Mouse (Mus musculus): ENCODE measurements around the gene Nxf1. TPM values are rescaled to one million over a fixed set of nuclear protein-coding genes. Genes with fewer than 3 reads are reported as not detected.

Gene Nxf1
- polyA plus RNA-seq, 1 experiment from 2014 or later: 145 TPM

DNA sequence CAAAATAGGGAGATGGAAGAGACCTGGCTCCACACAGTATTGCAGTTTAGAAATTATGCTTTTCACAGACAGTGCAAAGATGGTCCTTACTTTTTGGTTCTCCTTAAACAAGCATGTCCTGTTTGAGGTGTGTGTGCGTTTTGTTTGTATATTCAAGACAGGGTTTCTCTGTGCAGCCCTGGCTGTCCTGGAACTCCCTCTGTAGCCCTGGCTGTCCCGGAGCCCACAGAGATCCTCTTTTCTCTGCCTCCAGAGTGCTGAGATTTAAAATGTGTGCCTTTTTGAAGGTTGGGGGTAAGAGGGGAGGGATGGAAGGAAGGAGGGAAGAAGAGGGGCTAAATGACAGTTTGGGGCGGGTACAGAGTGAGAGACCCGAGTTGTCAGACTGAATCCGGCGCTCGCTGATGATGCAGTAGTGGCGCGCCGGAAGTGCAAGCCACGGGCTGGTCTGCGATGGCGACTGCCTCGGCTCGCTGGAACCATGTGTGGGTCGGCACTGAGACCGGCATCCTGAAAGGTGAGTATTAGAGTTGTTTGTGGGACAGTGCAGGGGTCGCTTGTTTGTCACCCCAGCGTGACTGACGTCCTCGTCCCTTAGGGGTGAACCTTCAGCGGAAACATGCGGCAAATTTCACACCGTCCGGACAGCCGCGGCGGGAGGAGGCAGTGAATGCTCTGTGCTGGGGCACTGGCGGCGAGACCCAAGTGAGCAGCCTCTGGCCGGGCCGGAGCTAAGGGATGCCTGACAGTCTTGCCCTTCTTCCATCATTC, 21.3 kb upstream of the Nxf1 start, which contains the start of gene Wdr74:
TSS of gene Wdr74 (plus strand) at position 439 of the 771 bp plus-strand sequence.
- peak within 1 kb of the TSS; percentile 96 for H3K4me2 ChIP-seq (ENCODE audit: low read depth, low read length)
- H3K9ac ChIP-seq (ENCODE audit: low read length): peak within 1 kb of the TSS; percentile 88
- peak within 1 kb of the TSS; percentile 71 for H3K27ac ChIP-seq (ENCODE audit: low read length)
- peak; percentile 90 for ATAC-seq (replicated peaks; ENCODE audit: extremely low read depth, insufficient read depth, low FRiP score)
- H3K4me1 ChIP-seq (ENCODE audit: control insufficient read depth, insufficient read depth, low read length): peaks cover 10% of the 10 kb centered on the region
- H3K36me3 ChIP-seq (ENCODE audit: control insufficient read depth, insufficient read depth): peaks cover 26% of the 10 kb centered on the region
- WGBS: 0% methylated on average over 32 of the region's 32 CpGs
- H3K4me3 ChIP-seq (ENCODE audit: low read length): peak within 1 kb of the TSS; percentile 62
- no peaks in the 10 kb centered on the region for H3K9me3 ChIP-seq (replicated peaks; ENCODE audit: control insufficient read depth, low read length)
- no peaks in the 10 kb centered on the region for H3K27me3 ChIP-seq (ENCODE audit: control insufficient read depth, insufficient read depth, low read length)

DNA sequence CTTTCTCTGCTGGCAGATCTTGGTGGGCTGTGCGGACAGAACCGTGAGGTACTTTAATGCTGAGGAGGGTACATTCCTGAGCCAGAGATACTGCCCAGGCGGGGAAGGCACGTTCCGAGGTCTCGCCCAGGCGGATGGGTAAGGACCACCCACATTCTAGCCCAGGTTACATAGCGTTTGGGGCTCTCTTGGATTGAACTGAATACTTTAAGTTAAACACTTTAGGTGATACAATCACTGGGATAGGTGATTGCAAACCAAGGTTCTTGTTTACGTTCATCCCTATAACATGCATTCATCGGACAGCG, 20.8 kb upstream of the Nxf1 start:
- Histone ChIP-seq H3K36me3 (ENCODE audit: control insufficient read depth, insufficient read depth) (peaks cover 27% of the 10 kb centered on the region), H3K9ac (ENCODE audit: low read length) (peak overlapping the region; percentile 88), H3K4me2 (ENCODE audit: low read depth, low read length) (peak overlapping the region; percentile 96), H3K9me3 (replicated peaks; ENCODE audit: control insufficient read depth, low read length) (no peaks in the 10 kb centered on the region), H3K27me3 (ENCODE audit: control insufficient read depth, insufficient read depth, low read length) (no peaks in the 10 kb centered on the region), H3K4me1 (ENCODE audit: control insufficient read depth, insufficient read depth, low read length) (peaks cover 15% of the 10 kb centered on the region), H3K27ac (ENCODE audit: low read length) (no peak overlapping the region), H3K4me3 (ENCODE audit: low read length) (peak overlapping the region; percentile 62)
- 1% methylated on average over 11 of the region's 11 CpGs for WGBS
- ATAC-seq (replicated peaks; ENCODE audit: extremely low read depth, insufficient read depth, low FRiP score): peak; percentile 43

DNA sequence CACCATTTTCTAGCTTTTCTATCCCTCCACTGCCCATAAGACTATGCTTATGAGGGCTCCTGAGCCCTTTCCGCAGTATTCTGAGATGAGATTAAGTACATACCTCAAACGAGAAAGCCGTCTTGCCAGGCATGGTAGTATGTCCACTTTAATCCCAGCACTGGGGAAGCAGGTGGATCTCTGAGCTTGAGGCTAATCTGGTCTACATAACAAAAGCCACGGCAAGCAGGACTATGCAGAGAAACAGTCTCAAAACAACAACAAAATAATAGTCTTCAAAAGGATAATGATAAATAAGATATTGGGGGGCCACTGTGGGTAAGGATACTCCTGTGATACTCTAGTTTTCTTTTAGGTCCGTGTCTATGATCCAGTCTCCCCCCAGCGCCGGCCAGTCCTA, 18.0 kb upstream of the Nxf1 start:
- H3K36me3 ChIP-seq (ENCODE audit: control insufficient read depth, insufficient read depth): peaks cover 32% of the 10 kb centered on the region
- no peak for ATAC-seq (replicated peaks; ENCODE audit: extremely low read depth, insufficient read depth, low FRiP score)
- 90% methylated on average over 7 of the region's 7 CpGs for WGBS

DNA sequence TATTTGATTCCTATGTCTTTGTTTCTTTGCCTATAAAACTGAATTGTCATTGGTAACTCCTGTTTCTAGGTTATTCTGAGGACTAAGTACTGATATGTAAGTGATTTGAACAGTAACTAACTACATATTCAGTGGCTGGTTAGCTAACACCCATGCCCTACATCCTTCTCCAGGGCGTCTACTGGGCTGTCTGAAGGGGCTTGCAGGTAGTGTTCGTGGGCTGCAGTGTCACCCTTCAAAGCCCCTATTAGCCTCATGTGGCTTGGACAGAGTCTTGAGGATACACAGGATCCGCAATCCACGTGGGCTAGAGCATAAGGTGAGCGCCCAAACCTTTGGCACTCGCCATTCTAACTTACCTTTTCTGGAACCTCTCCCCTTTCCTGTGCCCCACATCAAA, 17.2 kb upstream of the Nxf1 start:
- no peak overlapping the region for H3K4me3 ChIP-seq (ENCODE audit: low read length)
- no peak for ATAC-seq (replicated peaks; ENCODE audit: extremely low read depth, insufficient read depth, low FRiP score)
- H3K36me3 ChIP-seq (ENCODE audit: control insufficient read depth, insufficient read depth): peaks cover 35% of the 10 kb centered on the region
- WGBS: 87% methylated on average over 6 of the region's 6 CpGs
- no peak overlapping the region for H3K27ac ChIP-seq (ENCODE audit: low read length)
- H3K4me1 ChIP-seq (ENCODE audit: control insufficient read depth, insufficient read depth, low read length): peaks cover 25% of the 10 kb centered on the region
- H3K27me3 ChIP-seq (ENCODE audit: control insufficient read depth, insufficient read depth, low read length): no peaks in the 10 kb centered on the region
- no peak overlapping the region for H3K9ac ChIP-seq (ENCODE audit: low read length)
- no peak overlapping the region for H3K4me2 ChIP-seq (ENCODE audit: low read depth, low read length)
- no peaks in the 10 kb centered on the region for H3K9me3 ChIP-seq (replicated peaks; ENCODE audit: control insufficient read depth, low read length)

More for the DNA sequence above, 18.0 kb upstream of the Nxf1 start:
- H3K4me2 ChIP-seq (ENCODE audit: low read depth, low read length): no peak overlapping the region
- peaks cover 25% of the 10 kb centered on the region for H3K4me1 ChIP-seq (ENCODE audit: control insufficient read depth, insufficient read depth, low read length)
- no peak overlapping the region for H3K27ac ChIP-seq (ENCODE audit: low read length)
- H3K4me3 ChIP-seq (ENCODE audit: low read length): no peak overlapping the region
- H3K9ac ChIP-seq (ENCODE audit: low read length): no peak overlapping the region
- H3K27me3 ChIP-seq (ENCODE audit: control insufficient read depth, insufficient read depth, low read length): no peaks in the 10 kb centered on the region
- no peaks in the 10 kb centered on the region for H3K9me3 ChIP-seq (replicated peaks; ENCODE audit: control insufficient read depth, low read length)

DNA sequence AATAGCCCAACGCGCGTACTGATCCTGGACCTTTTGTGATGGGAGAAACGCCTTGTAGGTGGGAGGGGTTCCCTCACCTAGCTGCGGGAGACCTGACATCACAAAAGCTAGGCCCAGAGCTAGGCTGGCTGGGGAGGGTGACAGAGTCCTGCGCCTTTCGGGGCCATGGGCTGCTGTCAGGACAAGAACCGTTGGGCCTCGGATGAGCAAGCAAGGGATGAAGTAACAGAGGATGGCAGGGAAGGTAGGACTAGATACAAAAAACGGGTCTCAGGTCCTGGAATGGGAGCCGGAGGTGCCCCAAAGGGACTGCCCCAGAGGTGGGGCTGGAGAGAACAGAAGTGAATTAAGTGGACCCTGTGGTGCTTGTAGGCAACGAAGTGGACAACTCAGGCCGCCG, 16.3 kb upstream of the Nxf1 start, which contains the start of gene 1700092M07Rik:
TSS of gene 1700092M07Rik (plus strand) at position 116 of the 400 bp plus-strand sequence.
- Histone ChIP-seq H3K4me2 (ENCODE audit: low read depth, low read length) (peak within 1 kb of the TSS; percentile 60), H3K4me3 (ENCODE audit: low read length) (peak within 1 kb of the TSS; percentile 100), H3K4me1 (ENCODE audit: control insufficient read depth, insufficient read depth, low read length) (peaks cover 23% of the 10 kb centered on the region), H3K27ac (ENCODE audit: low read length) (peak within 1 kb of the TSS; percentile 99), H3K9me3 (replicated peaks; ENCODE audit: control insufficient read depth, low read length) (no peaks in the 10 kb centered on the region), H3K27me3 (ENCODE audit: control insufficient read depth, insufficient read depth, low read length) (no peaks in the 10 kb centered on the region), H3K9ac (ENCODE audit: low read length) (peak within 1 kb of the TSS; percentile 87), H3K36me3 (ENCODE audit: control insufficient read depth, insufficient read depth) (peaks cover 45% of the 10 kb centered on the region)
- WGBS: 65% methylated on average over 14 of the region's 14 CpGs
- ATAC-seq (replicated peaks; ENCODE audit: extremely low read depth, insufficient read depth, low FRiP score): no peak

DNA sequence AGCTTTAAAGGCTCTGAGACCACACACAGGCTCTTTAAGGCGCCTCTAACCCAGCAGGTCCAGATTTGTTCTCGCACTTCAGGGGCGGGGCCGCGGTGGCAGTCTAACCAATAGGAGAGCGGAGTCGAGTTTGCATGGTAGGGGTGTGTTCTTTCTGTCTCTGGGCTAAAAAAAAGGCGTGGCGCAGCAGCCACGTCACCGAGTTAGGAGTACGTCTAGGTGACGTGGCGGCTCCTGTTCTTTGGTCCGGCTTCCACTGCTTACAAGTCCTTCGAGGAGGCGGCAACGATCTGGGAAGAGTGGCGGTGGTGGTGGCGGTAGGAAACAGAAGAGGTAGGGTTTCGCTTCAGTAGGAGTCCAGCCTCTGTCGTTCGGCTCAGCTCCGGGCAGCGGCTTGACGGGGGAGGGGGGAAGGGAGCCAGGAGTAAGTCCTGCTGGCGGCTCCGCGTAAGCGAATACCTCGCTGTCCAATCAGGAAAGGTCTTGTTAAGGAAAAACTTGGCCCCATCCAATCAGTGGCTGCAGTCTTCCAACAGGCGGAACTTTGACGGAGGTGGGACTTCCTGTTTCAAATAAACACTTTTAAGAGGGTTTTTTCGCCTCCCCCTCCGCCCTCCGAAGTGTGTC, 15.5 kb upstream of the Nxf1 start, which contains the start of gene Stx5a:
TSS of gene Stx5a (plus strand) at position 171 of the 627 bp plus-strand sequence.
- peaks cover 21% of the 10 kb centered on the region for H3K4me1 ChIP-seq (ENCODE audit: control insufficient read depth, insufficient read depth, low read length)
- ATAC-seq (replicated peaks; ENCODE audit: extremely low read depth, insufficient read depth, low FRiP score): peak; percentile 95
- peak within 1 kb of the TSS; percentile 96 for H3K9ac ChIP-seq (ENCODE audit: low read length)
- peak within 1 kb of the TSS; percentile 99 for H3K27ac ChIP-seq (ENCODE audit: low read length)
- peaks cover 49% of the 10 kb centered on the region for H3K36me3 ChIP-seq (ENCODE audit: control insufficient read depth, insufficient read depth)
- no peaks in the 10 kb centered on the region for H3K9me3 ChIP-seq (replicated peaks; ENCODE audit: control insufficient read depth, low read length)
- H3K27me3 ChIP-seq (ENCODE audit: control insufficient read depth, insufficient read depth, low read length): no peaks in the 10 kb centered on the region
- H3K4me3 ChIP-seq (ENCODE audit: low read length): peak within 1 kb of the TSS; percentile 100
- peak within 1 kb of the TSS; percentile 100 for H3K4me2 ChIP-seq (ENCODE audit: low read depth, low read length)
- WGBS: under 1% methylated on average over 36 of the region's 36 CpGs

DNA sequence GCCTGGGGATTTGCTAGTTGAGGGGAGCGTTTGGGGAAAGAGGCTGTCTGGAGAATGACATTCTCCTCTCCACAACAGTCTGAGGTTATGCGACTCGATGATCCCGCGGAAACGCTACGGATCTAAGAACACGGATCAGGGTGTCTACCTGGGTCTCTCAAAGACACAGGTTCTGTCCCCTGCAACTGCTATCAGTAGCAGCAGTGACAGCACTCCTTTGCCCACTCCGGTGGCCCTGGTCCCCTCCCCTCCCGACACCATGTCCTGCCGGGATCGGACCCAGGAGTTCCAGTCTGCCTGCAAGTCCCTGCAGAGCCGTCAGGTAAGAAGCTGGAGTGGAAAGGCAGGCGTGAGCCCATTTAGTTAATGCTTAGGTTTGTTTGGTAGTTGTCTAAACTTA, 14.7 kb upstream of the Nxf1 start:
- WGBS: 12% methylated on average over 14 of the region's 14 CpGs
- Histone ChIP-seq H3K36me3 (ENCODE audit: control insufficient read depth, insufficient read depth) (peaks cover 57% of the 10 kb centered on the region), H3K9me3 (replicated peaks; ENCODE audit: control insufficient read depth, low read length) (no peaks in the 10 kb centered on the region), H3K9ac (ENCODE audit: low read length) (peak overlapping the region; percentile 96), H3K4me3 (ENCODE audit: low read length) (peak overlapping the region; percentile 100), H3K4me2 (ENCODE audit: low read depth, low read length) (peak overlapping the region; percentile 100), H3K4me1 (ENCODE audit: control insufficient read depth, insufficient read depth, low read length) (peaks cover 17% of the 10 kb centered on the region), H3K27ac (ENCODE audit: low read length) (peak overlapping the region; percentile 99), H3K27me3 (ENCODE audit: control insufficient read depth, insufficient read depth, low read length) (no peaks in the 10 kb centered on the region)
- no peak for ATAC-seq (replicated peaks; ENCODE audit: extremely low read depth, insufficient read depth, low FRiP score)

DNA sequence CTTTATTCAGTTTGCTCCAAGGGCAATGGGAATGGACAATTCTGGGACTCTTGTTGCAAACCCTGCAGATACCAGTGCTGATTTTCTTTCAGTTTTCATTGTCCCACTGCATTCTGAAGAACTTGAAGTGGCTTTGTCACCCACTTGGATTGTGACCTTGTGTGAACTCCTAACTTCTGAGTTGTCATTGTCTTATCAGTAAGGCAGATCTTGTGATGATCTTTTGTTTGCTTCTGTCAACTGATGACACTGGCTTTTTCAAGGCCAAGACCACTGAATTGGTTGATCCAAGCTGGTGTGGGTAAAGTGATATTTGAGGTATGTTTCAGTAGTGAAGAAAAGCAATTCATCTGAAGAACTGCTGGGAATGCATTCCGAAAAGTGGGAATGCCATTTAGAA, 11.5 kb upstream of the Nxf1 start:
- no peak for ATAC-seq (replicated peaks; ENCODE audit: extremely low read depth, insufficient read depth, low FRiP score)
- H3K27ac ChIP-seq (ENCODE audit: low read length): no peak overlapping the region
- H3K4me2 ChIP-seq (ENCODE audit: low read depth, low read length): no peak overlapping the region
- H3K4me1 ChIP-seq (ENCODE audit: control insufficient read depth, insufficient read depth, low read length): peaks cover 17% of the 10 kb centered on the region
- H3K27me3 ChIP-seq (ENCODE audit: control insufficient read depth, insufficient read depth, low read length): no peaks in the 10 kb centered on the region
- H3K36me3 ChIP-seq (ENCODE audit: control insufficient read depth, insufficient read depth): peaks cover 62% of the 10 kb centered on the region
- H3K9ac ChIP-seq (ENCODE audit: low read length): no peak overlapping the region
- no peak overlapping the region for H3K4me3 ChIP-seq (ENCODE audit: low read length)
- WGBS: 98% methylated on average over 1 of the region's 1 CpGs
- H3K9me3 ChIP-seq (replicated peaks; ENCODE audit: control insufficient read depth, low read length): no peaks in the 10 kb centered on the region

DNA sequence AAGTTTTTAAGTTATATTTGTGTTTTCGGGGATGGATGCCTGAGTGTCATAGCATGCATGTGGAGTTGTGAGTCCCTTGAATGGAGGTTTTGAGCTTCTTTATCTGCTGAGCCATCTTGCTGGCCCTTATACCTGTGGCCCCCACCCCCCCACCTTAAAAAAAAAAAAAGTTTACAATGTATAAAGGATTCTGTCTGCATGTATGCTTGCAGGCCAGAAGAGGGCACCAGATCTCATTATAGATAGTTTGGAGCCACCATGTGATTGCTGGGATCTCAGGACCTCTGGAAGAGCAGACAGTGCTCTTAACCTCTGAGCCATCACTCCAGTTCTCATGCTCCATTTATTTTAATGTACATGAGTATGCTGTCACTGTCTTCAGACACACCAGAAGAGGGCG, 9.5 kb upstream of the Nxf1 start:
- Histone ChIP-seq H3K27ac (ENCODE audit: low read length) (no peak overlapping the region), H3K9ac (ENCODE audit: low read length) (no peak overlapping the region), H3K4me2 (ENCODE audit: low read depth, low read length) (no peak overlapping the region), H3K9me3 (replicated peaks; ENCODE audit: control insufficient read depth, low read length) (no peaks in the 10 kb centered on the region), H3K4me3 (ENCODE audit: low read length) (no peak overlapping the region), H3K27me3 (ENCODE audit: control insufficient read depth, insufficient read depth, low read length) (no peaks in the 10 kb centered on the region), H3K36me3 (ENCODE audit: control insufficient read depth, insufficient read depth) (peaks cover 76% of the 10 kb centered on the region), H3K4me1 (ENCODE audit: control insufficient read depth, insufficient read depth, low read length) (peaks cover 7% of the 10 kb centered on the region)
- no peak for ATAC-seq (replicated peaks; ENCODE audit: extremely low read depth, insufficient read depth, low FRiP score)
- WGBS: 71% methylated on average over 2 of the region's 2 CpGs

Data from heart, embryonic 16.5 days (tissue).